Mouse (Mus musculus) adrenal gland, adult 18-20 months (tissue): ENCODE measurements around the gene Serpinb13. TPM values are rescaled to one million over a fixed set of nuclear protein-coding genes. Genes with fewer than 3 reads are reported as not detected.
"Not testable (repeated sequence)": the region's sequence is repeated elsewhere in the genome, so short reads cannot be mapped to it uniquely, and the experiment has no call there.

ENCODE experiments used
- DNase-seq, 2 experiments: peaks; one replicate each; pipeline ENCODE4 v3.0.0; 2021 to 2022; ENCODE audit warnings: low spot score in 2 of 2
- long read RNA-seq, 2 experiments: library from polyadenylated mRNA; stranded (forward); transcript quantifications; one replicate each; pipeline ENCODE4 v2.0.0; 2021
- total RNA-seq, 2 experiments: library from RNA; stranded (reverse); gene quantifications; 1 replicate in 1 of 2; 2 replicates in 1 of 2; pipeline ENCODE4 v1.2.3; 2021

Gene Serpinb13
- total RNA-seq, result not detected
- long read RNA-seq, experiment 1, result 0 reads
- long read RNA-seq, experiment 2, result 0 reads

- no peak for DNase-seq
Measured at GRCm38 (mm10) chr1:106980684-106981083, at the start of gene Serpinb13. Gene Serpinb13, plus strand, starts transcription at chr1:106980984.

- no peak for DNase-seq
Measured at GRCm38 (mm10) chr1:106931954-106932353, 48.8 kb upstream of the Serpinb13 start.

GRCm38 (mm10) chr1:106933658-106934057 lies 47.1 kb upstream of the Serpinb13 start:
- no peak for DNase-seq

- DNase-seq, result no peak
Measured at GRCm38 (mm10) chr1:106934265-106934664, 46.5 kb upstream of the Serpinb13 start, which contains the start of gene Serpinb12. Gene Serpinb12, plus strand, starts transcription at chr1:106934449.

GRCm38 (mm10) chr1:106947217-106947616 lies 33.6 kb upstream of the Serpinb13 start:
- no peak for DNase-seq

- no peak for DNase-seq
Measured at GRCm38 (mm10) chr1:106959981-106960380, 20.8 kb upstream of the Serpinb13 start.

GRCm38 (mm10) chr1:106961023-106961422 lies 19.8 kb upstream of the Serpinb13 start:
- peak; percentile 1 to 32 for DNase-seq

GRCm38 (mm10) chr1:106983092-106983491 lies 2.3 kb downstream of the Serpinb13 start:
- no peak for DNase-seq

GRCm38 (mm10) chr1:106983865-106984264 lies 3.1 kb downstream of the Serpinb13 start:
- DNase-seq, result no peak

GRCm38 (mm10) chr1:107000424-107000823 lies 19.6 kb downstream of the Serpinb13 start:
- peak; percentile 4 to 22 for DNase-seq

GRCm38 (mm10) chr1:107001754-107002153 lies 21.0 kb downstream of the Serpinb13 start:
- DNase-seq, result no peak

GRCm38 (mm10) chr1:107006316-107006715 lies 25.5 kb downstream of the Serpinb13 start:
- DNase-seq, result no peak

GRCm38 (mm10) chr1:107014530-107014929 lies 33.7 kb downstream of the Serpinb13 start:
- no peak for DNase-seq

- no peak for DNase-seq
Measured at GRCm38 (mm10) chr1:107015210-107015609, 34.4 kb downstream of the Serpinb13 start.

- no peak for DNase-seq
Measured at GRCm38 (mm10) chr1:107025886-107026285, 45.1 kb downstream of the Serpinb13 start.

GRCm38 (mm10) chr1:107034236-107034635 lies 53.5 kb downstream of the Serpinb13 start:
- not testable (repeated sequence) for DNase-seq

Other genes with a start within 250 kb of the Serpinb13 start
- gene Kdsr, start 221.3 kb upstream of the Serpinb13 start, total RNA-seq, result 10 to 100 TPM; 26.5 to 40.4 TPM
- gene Vps4b, start 184.3 kb upstream of the Serpinb13 start, total RNA-seq, result 100 to 1,000 TPM in 1 of 2 experiments, 10 to 100 TPM in 1; 69.9 to 103 TPM
- not detected for gene Serpinb5, start 119.8 kb upstream of the Serpinb13 start, total RNA-seq
- not detected for gene Serpinb12, start 46.5 kb upstream of the Serpinb13 start, total RNA-seq
- not detected for gene Serpinb3a, start 71.3 kb downstream of the Serpinb13 start, total RNA-seq
- gene Serpinb3d, start 102.5 kb downstream of the Serpinb13 start, total RNA-seq, result not detected